Mouse (Mus musculus) gastrocnemius, postnatal 36 days (tissue): ENCODE results near the gene Slc25a25. TPM values are rescaled to one million over a fixed set of nuclear protein-coding genes. Genes with fewer than 3 reads are reported as not detected.
A peak's percentile ranks its signal among the peaks of the same experiment; 100 is the strongest.

ENCODE experiments used
- DNase-seq, 2 experiments: peaks; one replicate each; pipeline ENCODE4 v3.0.0; 2022
- intact Hi-C: fragments of 180-260 bp; cut with DNase I; formaldehyde crosslinking; loops from one replicate; pipeline ENCODE4 v1.15.1; 2025
- total RNA-seq, 2 experiments: library from RNA; stranded (reverse); gene quantifications; 2 replicates each; pipeline ENCODE4 v1.2.3; 2021

Slc25a25 gene
- total RNA-seq, 2 experiments from 2014 or later = 71.7 to 145 TPM

DNA sequence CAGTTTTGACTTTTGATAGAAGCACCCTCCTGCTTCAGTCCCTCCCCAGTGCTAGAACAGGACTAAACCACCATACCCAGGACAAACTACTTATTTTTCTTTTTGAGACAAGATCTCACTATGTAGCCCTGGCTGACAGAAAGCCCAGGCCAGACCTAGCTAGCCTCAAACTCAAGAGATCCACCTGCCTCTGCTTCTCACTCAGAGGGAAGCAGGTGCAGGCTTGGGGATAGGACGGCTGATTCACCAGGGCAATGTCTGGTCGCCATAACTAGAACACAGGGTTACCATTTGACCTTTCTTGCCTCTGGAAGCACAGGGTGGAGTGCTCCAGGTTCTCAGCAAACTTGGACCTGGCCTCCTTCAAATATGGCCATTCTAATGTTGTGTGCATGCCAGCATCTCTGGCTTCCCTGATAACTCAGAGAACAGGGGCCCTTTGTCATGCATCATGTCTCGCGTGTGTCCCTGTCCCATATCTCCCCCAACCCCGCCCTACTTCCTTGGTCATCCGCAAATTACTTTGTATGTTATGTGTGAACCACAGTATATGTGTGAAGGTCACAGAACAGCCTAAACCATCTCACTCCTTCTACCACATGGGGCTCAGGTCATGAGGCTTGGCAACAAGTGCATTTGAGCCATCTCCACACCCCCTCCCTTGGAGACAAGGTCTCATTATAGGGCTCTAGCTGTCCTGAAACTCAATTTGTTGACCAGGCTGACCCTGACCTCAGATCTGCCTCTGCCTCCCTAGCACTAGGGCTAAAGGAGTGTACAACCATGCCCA lies 38.3 kb downstream of the Slc25a25 start:
- DNase-seq = no peak
- intact Hi-C loops = no loop called here

DNA sequence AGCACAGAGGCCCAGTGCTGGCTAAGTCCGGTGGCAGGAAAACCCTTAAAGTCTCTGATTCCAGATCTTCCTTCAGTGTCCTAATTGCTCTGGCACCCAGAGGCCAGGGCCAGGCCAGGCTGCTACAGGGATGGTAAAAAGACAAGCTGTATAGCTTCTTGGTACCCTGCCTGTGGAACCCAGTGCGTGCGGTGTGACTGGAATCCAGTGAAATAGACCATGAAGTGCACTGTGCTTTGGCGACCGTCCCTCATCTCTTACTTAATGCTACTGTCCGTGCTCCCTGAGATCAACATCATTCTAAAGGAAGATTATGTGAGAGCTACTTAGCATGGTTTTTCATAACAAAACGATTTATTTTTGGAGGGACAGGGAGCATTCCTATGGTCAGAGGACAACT lies 39.8 kb downstream of the Slc25a25 start:
- intact Hi-C loops = no loop called here
- DNase-seq = no peak

DNA sequence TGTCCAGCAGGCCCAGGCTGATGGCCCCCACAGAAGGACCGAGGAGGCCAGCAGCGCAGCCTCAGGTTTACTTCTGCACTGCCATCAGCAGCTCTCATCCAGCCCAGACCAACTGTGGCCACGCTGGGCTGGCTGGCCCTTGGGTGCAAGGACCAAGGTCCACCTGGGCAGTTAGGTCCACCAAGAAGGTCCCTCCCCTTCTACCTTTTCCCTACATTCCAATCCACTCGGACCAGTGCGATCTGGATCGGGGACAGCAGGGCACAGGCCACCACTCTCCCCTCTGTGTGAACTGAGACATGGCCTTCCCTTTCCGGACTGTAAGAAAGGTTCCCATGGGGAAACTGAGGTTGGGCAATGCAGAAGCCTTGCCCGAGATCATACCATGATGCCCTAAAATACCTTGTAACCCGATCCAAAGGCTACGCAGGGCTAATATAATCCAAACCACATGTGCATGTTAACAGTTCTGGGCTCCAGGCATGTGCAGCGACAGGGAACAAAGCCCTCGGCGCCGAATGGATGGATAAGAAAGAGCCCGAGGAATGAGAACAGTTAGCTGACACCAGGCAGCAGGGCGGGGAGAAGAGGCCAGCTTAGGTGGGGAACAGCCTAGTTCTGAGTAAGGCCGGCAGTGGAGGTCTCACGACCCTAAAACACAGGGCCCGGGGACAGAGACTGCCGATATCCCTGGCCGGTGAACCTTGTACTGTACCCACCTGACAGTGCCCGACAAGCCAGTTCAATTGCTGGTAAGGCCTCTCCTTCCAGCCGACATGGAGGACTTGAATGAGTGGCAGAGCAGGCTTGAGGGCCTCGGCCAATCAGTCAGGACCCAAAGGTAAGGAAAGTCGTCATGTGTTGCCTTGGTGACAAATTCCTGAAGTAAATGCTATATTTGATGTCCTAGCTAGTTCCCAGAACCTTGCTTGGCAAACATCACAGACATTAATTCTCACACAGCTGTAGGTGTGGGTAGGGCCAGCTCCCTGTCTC lies 42.5 kb downstream of the Slc25a25 start:
- DNase-seq = no peak
- intact Hi-C loops = no loop called here

DNA sequence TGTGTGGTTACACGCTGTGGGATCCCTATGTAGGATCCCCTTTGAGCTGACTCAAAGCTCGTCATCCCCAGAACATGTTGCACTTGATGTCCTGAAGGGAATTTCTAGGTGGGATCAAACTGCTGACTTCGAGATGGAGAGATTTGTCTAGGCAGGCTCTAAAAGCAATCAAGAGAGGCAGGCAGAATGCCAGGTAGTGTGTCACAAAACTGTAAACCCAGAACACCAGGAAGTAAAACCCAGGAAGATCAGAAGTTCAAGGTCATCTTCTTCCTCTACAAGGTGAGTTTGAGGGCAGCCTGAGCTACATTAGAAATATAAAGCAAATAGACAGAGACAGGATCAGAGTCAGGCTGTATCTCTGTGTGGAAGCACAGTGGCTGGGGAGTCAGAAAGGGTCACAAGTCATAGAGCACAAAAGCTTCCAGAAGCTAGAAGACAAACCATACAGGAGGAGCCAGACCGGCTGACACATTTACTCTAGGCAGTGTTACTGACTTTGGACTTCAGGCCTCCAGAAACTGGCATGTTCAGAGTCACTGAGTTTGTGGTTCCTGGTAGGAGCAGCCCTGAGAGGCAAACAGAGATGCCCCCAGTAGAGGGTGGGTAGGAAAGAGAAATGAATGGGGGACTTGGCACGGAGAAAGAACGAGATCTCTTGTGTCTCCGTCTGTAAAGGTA lies 44.0 kb downstream of the Slc25a25 start:
- intact Hi-C loops = no loop called here
- no peak for DNase-seq

DNA sequence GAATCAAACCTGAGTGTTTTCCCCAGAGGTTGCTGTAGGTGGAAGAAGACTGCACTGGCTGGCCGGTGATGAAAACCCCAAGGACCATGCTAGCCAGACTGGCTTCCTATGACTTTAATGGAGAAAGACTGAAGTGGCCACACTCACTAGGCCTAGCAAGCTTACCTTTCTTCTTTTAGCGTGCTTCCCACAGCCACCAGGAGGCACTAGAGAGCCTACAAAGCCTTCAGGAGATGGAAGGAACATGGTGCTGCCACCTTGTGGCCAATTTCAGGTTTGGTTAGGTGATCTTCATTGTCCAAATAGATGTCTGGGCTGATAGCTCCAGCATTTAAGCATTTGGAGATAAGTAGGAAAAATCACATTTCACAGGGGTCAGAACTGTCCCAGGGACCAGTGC lies 46.6 kb downstream of the Slc25a25 start:
- DNase-seq = peak; percentile 89 to 93
- intact Hi-C loops = loop anchor here (1.0 to 5.0 kb wide), 3 partner anchors 47 to 160 kb away; no protein-coding TSS in a partner anchor

DNA sequence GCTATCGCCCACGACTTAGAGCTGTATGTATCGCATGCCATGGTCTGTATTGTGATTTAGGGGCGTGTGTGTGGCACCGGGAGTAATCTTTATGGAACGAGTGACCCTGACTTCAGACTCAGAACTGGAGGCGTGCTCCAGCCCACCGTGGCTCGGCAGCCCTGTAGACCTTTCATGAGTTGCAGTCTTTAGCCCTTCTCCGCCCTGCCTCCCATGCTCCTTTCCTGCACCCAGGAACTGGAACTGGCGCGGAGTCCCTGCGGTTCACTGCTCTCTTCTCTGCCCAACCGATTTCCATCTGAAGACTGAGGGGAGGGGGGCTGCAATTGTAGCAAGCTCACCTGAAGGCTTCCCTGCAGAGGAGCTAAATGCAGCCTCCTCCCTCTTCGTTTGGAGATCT lies 54.5 kb downstream of the Slc25a25 start:
- intact Hi-C loops = no loop called here
- no peak for DNase-seq

DNA sequence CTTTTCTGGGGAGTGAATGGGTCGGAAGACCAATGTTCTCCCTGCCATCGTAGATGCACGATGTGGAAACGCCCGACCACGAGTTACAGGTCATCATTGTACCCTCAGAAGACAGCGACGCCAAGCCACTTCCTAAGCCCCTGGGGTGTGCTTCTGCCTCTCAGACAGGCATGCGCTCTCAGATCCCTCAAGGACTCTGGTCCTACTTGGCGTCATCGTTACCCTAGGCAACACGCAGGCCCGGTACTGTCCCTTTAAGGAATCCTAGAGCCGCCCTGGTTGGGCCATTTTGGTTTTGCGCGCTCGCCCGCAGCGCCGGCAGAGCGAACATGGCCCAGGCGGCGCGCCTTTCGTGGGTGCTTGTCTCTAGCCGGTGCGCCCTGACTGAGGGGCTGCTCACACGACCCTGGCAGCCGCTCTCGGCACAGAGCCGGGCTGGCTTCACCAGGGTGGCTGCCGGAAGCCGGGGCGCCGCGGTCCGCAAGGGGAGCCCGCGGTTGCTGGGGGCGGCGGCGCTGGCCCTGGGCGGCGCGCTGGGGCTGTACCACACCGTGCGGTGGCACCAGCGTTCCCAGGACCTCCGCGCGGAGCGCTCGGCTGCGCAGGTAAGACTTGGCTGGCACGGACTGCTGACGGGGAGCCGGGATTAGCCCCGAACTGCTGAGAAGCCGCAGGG lies 55.2 kb downstream of the Slc25a25 start:
- DNase-seq = peak; percentile 82 to 84
- intact Hi-C loops = no loop called here

DNA sequence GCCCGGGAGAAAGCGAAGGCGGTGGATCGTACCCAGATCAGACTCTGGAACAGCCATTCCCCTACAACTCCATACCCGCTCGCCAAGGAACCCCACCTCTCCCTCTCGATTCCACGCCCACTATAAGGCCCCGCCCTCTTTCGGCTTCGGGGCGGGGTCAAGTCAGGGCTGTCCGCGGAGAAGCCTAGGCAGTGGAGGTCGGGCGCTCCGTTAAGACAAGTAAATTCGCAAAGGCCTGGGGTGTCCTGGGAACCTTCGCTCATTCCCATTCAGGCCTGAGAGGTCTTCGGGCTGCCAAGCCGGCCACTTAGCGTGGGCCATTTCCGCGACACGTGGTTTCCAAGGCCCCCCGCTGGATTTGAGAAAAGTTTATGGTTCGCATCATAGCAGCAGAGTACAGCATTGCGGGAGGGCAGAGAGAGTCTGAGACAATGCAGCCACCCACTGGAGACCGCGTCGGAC lies 55.7 kb downstream of the Slc25a25 start, which contains the start of gene Ptges2:
Gene Ptges2 (plus strand): TSS at position 413 of the 462 bp plus-strand sequence.
- intact Hi-C loops = no loop called here
- peak; percentile 90 to 91 for DNase-seq

DNA sequence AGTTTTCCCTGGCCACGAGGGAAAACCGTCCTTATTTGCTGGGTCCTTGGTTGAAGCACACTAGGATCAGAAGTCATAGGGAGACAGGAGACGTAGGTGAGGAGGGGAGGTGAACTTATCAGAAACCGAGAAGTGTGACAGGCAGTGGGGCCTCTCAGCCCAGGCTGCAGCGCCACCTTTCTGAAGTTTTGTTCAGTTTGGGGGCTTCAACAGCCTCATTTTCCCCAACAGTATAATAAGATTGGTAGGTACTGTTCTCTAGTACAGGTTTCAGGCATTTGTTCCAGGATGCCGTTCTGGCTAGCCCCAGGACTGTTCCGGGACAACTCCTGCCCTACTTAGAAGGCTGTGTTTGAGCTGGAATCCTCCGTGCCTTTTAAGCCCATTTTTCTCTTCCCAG lies 56.3 kb downstream of the Slc25a25 start:
- DNase-seq = no peak
- intact Hi-C loops = no loop called here

DNA sequence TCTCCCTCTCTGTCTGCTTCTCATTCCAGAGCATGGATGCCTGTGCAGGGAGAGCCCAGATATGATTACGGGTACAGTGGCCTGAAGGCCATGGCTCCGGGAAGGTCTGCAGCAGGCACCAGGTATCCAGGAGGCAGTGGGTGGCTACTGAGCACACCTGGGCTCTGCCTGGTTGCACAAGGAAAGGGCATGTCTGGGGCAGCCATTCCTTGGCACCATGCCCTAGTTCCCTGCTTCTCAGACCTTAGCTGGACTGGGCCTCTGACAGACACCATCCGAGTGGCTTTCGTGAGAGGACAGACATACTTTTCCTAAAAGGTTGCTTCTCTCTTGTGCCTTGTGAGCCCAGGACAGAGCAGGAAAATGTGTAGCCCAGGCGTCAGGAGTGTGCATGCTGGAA lies 59.2 kb downstream of the Slc25a25 start:
- no peak for DNase-seq
- intact Hi-C loops = no loop called here

DNA sequence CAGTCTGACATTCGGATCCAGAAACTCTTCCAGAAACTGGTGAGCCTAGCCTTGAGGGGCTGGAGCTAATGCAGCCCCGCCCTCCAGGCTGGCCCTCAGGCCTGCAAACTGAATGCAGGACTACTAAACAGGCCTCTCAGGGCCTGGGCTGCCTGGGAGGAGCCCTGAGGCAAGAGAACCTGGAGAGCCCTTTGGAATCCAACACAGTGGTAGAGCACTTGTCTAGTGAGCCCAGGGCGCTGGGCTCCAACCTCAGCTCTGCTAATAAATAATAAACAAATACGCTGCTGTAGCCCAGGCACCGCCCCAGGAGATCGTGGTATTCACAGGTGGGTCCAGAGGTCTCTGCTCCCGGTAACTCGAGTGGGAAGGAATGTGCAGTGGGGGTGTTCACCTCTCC lies 60.4 kb downstream of the Slc25a25 start:
- no peak for DNase-seq
- intact Hi-C loops = no loop called here

DNA sequence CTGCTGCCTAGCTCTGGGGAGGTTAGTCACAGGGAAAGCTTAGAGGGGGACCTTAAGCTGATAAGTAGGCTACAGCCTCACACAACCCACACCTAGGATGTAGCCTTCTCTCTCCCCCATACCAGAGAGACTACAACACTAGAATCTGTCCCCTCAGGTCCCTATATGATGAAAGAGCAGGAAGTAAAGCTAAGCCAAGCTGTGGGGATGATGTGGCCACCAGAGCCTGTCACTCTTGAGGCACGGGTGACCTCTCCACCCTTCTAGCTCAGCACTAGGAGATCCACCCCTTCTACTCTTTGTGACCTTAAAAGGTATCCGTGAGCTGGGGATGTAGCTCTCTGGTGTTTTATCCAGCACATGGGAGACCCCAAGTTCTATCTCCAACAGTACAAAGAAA lies 62.1 kb downstream of the Slc25a25 start:
- intact Hi-C loops = no loop called here
- no peak for DNase-seq

DNA sequence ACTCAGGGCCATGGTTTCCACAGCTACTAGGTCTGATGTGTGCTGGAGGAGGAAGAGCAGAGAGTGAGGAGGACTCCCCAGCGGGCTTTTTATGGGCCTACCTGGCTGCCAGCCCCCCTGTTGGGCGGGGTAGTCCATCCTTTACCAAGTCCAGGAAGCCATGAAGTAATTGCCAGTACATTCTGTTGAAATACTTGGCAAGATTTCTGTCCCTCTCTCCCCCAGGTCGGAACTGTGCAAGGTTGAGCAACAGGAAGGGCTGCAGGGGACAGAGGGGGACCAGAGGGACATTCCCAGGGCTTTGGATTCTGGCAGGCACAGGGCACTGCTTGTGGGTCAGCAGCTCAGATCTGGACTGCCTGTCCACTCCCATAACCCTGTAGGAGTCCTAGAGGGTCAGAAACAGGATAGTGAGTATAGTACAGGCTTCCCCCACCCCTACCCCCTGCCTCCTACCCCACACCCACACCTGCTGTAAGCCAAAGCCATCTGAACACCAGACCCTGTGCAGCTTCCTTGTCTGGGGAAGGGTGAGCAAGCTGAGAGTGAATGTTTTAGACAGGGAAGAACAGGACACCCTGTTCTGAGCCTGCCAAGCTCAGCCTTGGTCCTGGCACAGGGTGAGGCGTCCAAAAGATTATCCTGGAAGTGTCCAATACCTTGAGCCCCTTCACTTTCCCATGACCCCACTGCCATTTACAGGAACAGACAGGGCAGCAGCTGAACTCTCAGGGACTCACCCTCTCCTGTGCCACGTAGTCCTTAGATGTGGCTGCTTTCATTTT lies 63.3 kb downstream of the Slc25a25 start, which contains the start of gene Lcn2:
Gene Lcn2 (minus strand): TSS at position 547 of the 785 bp plus-strand sequence.
- DNase-seq = no peak
- intact Hi-C loops = no loop called here

DNA sequence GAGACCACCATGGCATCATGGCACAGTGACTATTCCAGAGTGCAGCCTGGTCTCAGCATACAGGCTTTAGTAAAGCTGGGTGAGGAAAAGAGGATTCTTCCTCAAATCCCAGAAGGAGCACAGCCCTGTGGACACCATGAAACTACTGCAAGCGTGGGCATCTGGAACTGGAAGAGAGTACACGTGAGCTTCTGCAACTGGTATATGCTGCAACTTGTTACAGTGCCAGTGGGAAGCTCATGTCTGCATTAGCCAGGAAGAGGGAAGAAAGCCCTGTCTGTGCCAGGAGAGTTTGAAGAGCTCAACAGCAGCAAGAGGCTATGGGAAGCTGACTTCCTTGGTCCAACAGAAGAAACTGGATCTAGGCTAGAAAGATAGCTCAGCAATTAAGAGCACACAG lies 68.6 kb downstream of the Slc25a25 start:
- no peak for DNase-seq
- intact Hi-C loops = no loop called here

DNA sequence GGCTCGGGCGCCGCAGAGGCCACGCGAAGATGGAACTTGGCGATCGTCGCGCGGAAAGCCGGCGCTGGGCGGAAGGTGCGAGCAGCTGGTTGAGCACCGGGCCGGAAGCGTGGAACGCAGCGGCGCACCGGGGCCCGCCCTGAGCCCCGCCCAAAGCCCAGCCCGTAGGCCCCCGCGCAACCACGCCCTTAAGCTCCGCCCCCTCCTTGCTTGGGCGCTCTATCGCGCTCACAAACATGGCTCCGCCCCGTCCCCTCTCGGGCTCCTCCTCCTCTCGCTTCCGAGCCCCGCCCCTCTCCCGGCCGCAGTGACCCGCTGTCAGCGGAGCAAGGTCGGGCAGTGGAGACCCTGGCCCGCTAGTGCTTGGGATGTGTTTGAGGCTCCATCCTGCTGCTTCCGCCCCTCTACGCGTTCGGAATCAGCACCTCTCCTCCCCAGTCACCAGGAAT lies 69.4 kb downstream of the Slc25a25 start, which contains the start of gene 1110008P14Rik:
Gene 1110008P14Rik (minus strand): TSS at position 164 of the 449 bp plus-strand sequence.
- peak; percentile 91 to 95 for DNase-seq
- intact Hi-C loops = no loop called here

DNA sequence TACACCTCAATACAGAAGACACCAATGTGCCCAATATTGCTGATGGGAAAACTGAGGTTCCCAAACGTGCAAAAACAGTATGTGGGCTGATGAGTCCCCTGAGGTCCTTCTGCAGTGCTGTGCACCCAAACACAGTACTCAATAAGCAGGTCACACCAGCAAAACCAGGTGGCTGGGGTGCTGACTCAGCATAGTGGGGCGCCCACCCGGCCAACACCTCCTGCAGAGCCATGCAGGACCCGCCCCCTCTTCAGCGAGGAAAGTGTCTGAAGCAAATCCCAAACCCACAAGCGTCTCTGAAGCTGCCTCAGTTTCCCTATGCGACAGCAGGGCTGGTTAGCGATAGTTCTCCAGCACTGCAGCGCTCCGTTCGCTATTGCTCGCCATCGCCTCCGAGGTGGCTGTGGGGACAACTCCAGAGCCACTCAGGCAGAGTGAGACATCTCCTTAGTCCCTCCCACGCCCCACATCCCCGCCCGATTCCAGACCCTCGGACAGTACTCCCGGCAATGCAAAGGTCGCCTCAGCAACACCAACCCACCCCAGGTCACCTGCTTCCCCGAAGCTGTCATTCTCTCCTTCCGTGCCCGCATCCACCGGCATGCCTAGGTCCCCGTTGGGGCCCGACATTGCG lies 70.0 kb downstream of the Slc25a25 start:
- intact Hi-C loops = no loop called here
- no peak for DNase-seq

DNA sequence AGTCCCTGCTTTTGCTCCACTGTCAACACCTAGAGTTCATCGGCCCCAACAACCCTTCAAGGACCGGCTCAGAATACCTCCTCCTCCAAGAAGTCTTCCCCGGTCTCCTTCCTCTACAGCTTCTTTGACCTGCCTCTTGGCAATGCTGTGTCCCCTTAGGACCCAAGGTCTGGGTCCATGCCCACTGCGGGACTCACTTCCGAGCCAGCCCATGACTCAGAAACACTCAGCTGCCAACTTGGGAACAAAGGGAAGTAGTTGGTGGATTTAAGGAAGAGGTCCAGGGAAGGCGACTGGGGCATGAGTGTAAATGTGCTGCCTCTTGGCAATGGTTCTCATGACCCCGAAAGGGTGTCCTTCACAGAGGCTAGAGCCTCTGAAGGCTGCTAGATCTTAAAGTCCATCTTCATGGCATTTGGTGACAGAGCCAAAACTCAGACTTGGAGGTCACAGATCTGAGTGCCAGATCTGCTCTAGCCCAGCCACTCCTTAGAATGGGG lies 71.2 kb downstream of the Slc25a25 start:
- intact Hi-C loops = no loop called here
- DNase-seq = no peak

DNA sequence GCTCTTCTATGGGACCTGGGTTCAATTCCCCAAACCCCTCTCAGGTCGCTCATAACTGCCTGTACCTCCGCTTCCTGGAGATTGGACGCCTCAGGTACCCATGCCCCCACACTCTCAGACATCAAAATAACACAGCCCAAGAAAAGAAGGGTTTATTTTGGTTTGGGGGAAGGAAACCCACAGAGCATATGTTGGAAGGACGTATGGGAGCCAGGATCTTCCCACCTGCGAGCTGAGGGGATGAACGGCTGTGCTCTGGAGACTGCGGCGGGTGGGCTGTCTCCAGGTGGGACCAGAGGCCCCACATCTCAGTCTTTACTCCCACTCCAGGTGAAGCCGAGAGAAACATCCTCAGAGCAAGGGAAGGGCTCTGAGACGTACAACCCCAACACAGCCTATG lies 74.3 kb downstream of the Slc25a25 start:
- intact Hi-C loops = no loop called here
- no peak for DNase-seq
